Mouse (Mus musculus): Measurements from ENCODE around the gene Hpgd. TPM values are rescaled to one million over a fixed set of nuclear protein-coding genes. Genes with fewer than 3 reads are reported as not detected.

Gene Hpgd
- polyA plus RNA-seq, 1 experiment from 2014 or later, result 20.7 TPM

DNA sequence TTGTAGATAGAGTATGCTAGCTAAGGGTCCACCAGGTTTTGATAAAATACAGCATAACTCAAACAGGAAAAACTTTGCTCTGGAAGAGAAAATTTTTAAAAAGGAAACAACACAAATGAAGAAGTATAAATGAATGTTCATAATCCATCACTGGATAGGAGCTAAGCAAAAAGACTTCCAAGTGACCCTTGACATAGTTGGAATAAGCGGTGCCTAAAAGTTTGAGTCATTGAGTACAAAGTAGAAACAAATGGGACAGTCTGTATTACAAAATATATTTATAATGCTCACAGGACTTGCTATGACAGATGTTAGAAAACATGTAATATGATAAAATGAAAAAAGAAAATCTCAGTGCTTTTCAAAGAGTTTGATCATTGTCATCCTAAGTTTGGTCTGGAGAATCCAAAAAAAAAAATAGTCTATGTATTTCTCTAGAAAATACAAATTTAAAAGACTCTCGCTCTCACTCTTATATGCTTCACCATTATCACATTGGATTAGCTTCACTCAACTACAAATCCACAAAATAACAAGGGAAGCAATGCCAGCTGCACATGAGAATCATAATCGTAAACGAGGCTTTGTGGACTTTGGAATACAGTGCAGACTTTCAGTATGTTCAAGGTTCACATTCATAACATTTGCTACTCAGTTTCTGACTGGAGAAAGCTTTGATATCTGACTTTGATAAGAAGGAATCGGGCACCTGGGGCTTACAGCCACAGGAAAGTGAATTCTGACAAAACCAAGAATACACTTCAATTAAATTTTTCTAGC, 51.4 kb downstream of the Hpgd start:
- Histone ChIP-seq H3K4me3 (ENCODE audit: control insufficient read depth in 1 of 2, insufficient read depth in 1 of 2, low read depth in 1 of 2, low read length in 2 of 2) (no peak overlapping the region), H3K27ac (replicated peaks in 1 of 2; ENCODE audit: control insufficient read depth in 1 of 2, insufficient read depth in 1 of 2, low read depth in 2 of 2, low read length in 2 of 2) (no peak overlapping the region), H3K36me3 (ENCODE audit: control insufficient read depth, insufficient read depth, low read length) (no peaks in the 10 kb centered on the region), H3K4me1 (ENCODE audit: control insufficient read depth in 2 of 2, insufficient read depth in 2 of 2, low read length in 2 of 2) (peaks cover 2 to 11% of the 10 kb centered on the region in 2 experiments; a peak in 3 of 4 replicates), H3K4me2 (ENCODE audit: low read length) (no peak overlapping the region), H3K27me3 (ENCODE audit: control insufficient read depth, insufficient read depth, low read length) (no peaks in the 10 kb centered on the region), H3K9me3 (ENCODE audit: control insufficient read depth, low read length) (no peaks in the 10 kb centered on the region), H3K9ac (ENCODE audit: low read length) (no peak overlapping the region)
- WGBS, result 83% methylated on average over 5 of the region's 5 CpGs
- no peak for ATAC-seq (ENCODE audit: insufficient number of reproducible peaks, insufficient read depth, low FRiP score, low read depth)

DNA sequence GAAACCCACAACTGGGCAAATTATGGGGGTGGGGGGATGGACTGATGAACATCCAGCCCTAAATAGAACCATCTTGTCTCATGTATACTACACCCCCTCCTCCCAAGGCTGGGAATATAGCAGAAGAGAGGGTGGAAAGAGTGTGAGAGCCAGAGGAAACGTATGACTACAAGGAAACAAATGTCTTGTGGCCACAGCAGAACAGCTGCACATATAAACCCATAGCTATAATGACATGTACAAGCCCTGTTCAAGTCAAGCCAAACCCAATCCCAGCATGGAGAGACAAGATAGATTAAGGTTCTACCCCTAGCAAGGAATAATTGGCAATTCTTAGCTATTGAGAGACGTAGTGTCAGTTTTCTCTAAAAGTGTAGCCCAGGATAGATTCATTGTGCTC, 68.8 kb downstream of the Hpgd start:
- no peaks in the 10 kb centered on the region for H3K4me1 ChIP-seq (ENCODE audit: control insufficient read depth in 2 of 2, insufficient read depth in 2 of 2, low read length in 2 of 2)
- H3K27me3 ChIP-seq (ENCODE audit: control insufficient read depth, insufficient read depth, low read length), result no peaks in the 10 kb centered on the region
- H3K27ac ChIP-seq (replicated peaks in 1 of 2; ENCODE audit: control insufficient read depth in 1 of 2, insufficient read depth in 1 of 2, low read depth in 2 of 2, low read length in 2 of 2), result no peak overlapping the region
- H3K9me3 ChIP-seq (ENCODE audit: control insufficient read depth, low read length), result no peaks in the 10 kb centered on the region
- ATAC-seq (ENCODE audit: insufficient number of reproducible peaks, insufficient read depth, low FRiP score, low read depth), result no peak
- 87% methylated on average over 2 of the region's 2 CpGs for WGBS
- no peak overlapping the region for H3K9ac ChIP-seq (ENCODE audit: low read length)
- H3K36me3 ChIP-seq (ENCODE audit: control insufficient read depth, insufficient read depth, low read length), result no peaks in the 10 kb centered on the region
- no peak overlapping the region for H3K4me2 ChIP-seq (ENCODE audit: low read length)
- H3K4me3 ChIP-seq (ENCODE audit: control insufficient read depth in 1 of 2, insufficient read depth in 1 of 2, low read depth in 1 of 2, low read length in 2 of 2), result no peak overlapping the region
